Mouse (Mus musculus): ENCODE data around the gene Ccser1. TPM values are rescaled to one million over a fixed set of nuclear protein-coding genes. Genes with fewer than 3 reads are reported as not detected.

Ccser1 gene
- polyA plus RNA-seq, 1 experiment from 2014 or later, result 5.0 TPM

GRCm38 (mm10) chr6:61515310-61515709, 335.2 kb downstream of the Ccser1 start:
- Histone ChIP-seq H3K9ac (no peak overlapping the region), H3K4me2 (replicated peaks) (no peak overlapping the region), H3K27ac (no peak overlapping the region), H3K4me1 (no peaks in the 10 kb centered on the region), H3K36me3 (no peaks in the 10 kb centered on the region), H3K4me3 (no peak overlapping the region), H3K27me3 (no peaks in the 10 kb centered on the region), H3K9me3 (no peaks in the 10 kb centered on the region)
- WGBS, result 81% methylated on average over 2 of the region's 2 CpGs
- no peak for ATAC-seq (ENCODE audit: insufficient number of reproducible peaks, insufficient read depth, low FRiP score, low TSS enrichment)

- H3K9ac ChIP-seq, result no peak overlapping the region
- H3K36me3 ChIP-seq, result no peaks in the 10 kb centered on the region
- H3K27me3 ChIP-seq, result no peaks in the 10 kb centered on the region
- ATAC-seq (ENCODE audit: insufficient number of reproducible peaks, insufficient read depth, low FRiP score, low TSS enrichment), result no peak
- WGBS, result 83% methylated on average over 2 of the region's 2 CpGs
- H3K4me3 ChIP-seq, result no peak overlapping the region
- H3K4me1 ChIP-seq, result no peaks in the 10 kb centered on the region
- no peaks in the 10 kb centered on the region for H3K9me3 ChIP-seq
- no peak overlapping the region for H3K4me2 ChIP-seq (replicated peaks)
- H3K27ac ChIP-seq, result no peak overlapping the region
These were observed 341.5 kb downstream of the Ccser1 start for GRCm38 (mm10) chr6:61521587-61521986.

- no peaks in the 10 kb centered on the region for H3K9me3 ChIP-seq
These were observed 342.0 kb downstream of the Ccser1 start for GRCm38 (mm10) chr6:61522108-61522507.

GRCm38 (mm10) chr6:61523748-61524493, 343.8 kb downstream of the Ccser1 start:
- WGBS, result 45% methylated on average over 14 of the region's 14 CpGs
- ATAC-seq (ENCODE audit: insufficient number of reproducible peaks, insufficient read depth, low FRiP score, low TSS enrichment), result no peak
- H3K4me1 ChIP-seq, result no peaks in the 10 kb centered on the region
- H3K36me3 ChIP-seq, result no peaks in the 10 kb centered on the region
- no peaks in the 10 kb centered on the region for H3K27me3 ChIP-seq
- H3K9me3 ChIP-seq, result no peaks in the 10 kb centered on the region
- no peak overlapping the region for H3K9ac ChIP-seq
- H3K4me2 ChIP-seq (replicated peaks), result no peak overlapping the region
- no peak overlapping the region for H3K4me3 ChIP-seq
- H3K27ac ChIP-seq, result no peak overlapping the region

More at GRCm38 (mm10) chr6:61522108-61522507, 342.0 kb downstream of the Ccser1 start:
- Histone ChIP-seq H3K27me3 (no peaks in the 10 kb centered on the region), H3K27ac (no peak overlapping the region), H3K4me1 (no peaks in the 10 kb centered on the region), H3K4me3 (no peak overlapping the region), H3K9ac (no peak overlapping the region), H3K4me2 (replicated peaks) (no peak overlapping the region), H3K36me3 (no peaks in the 10 kb centered on the region)
- no peak for ATAC-seq (ENCODE audit: insufficient number of reproducible peaks, insufficient read depth, low FRiP score, low TSS enrichment)
- 69% methylated on average over 3 of the region's 3 CpGs for WGBS

- Histone ChIP-seq H3K27me3 (no peaks in the 10 kb centered on the region), H3K9me3 (no peaks in the 10 kb centered on the region), H3K27ac (no peak overlapping the region), H3K4me1 (no peaks in the 10 kb centered on the region), H3K4me3 (no peak overlapping the region), H3K9ac (no peak overlapping the region), H3K4me2 (replicated peaks) (no peak overlapping the region), H3K36me3 (no peaks in the 10 kb centered on the region)
- ATAC-seq (ENCODE audit: insufficient number of reproducible peaks, insufficient read depth, low FRiP score, low TSS enrichment), result no peak
These were observed 360.6 kb downstream of the Ccser1 start for GRCm38 (mm10) chr6:61540732-61541131.

GRCm38 (mm10) chr6:61543459-61544044, 363.4 kb downstream of the Ccser1 start:
- H3K36me3 ChIP-seq, result no peaks in the 10 kb centered on the region
- 76% methylated on average over 7 of the region's 7 CpGs for WGBS
- 0 out of 2 replicates have a peak, but pooled peaks have one; percentile 28 for ATAC-seq (ENCODE audit: insufficient number of reproducible peaks, insufficient read depth, low FRiP score, low TSS enrichment)

GRCm38 (mm10) chr6:61567551-61567950, 387.4 kb downstream of the Ccser1 start:
- 73% methylated on average over 2 of the region's 2 CpGs for WGBS
- no peaks in the 10 kb centered on the region for H3K9me3 ChIP-seq
- no peak overlapping the region for H3K27ac ChIP-seq
- ATAC-seq (ENCODE audit: insufficient number of reproducible peaks, insufficient read depth, low FRiP score, low TSS enrichment), result no peak
- H3K4me2 ChIP-seq (replicated peaks), result no peak overlapping the region
- no peak overlapping the region for H3K4me3 ChIP-seq
- H3K36me3 ChIP-seq, result no peaks in the 10 kb centered on the region
- H3K9ac ChIP-seq, result no peak overlapping the region
- H3K27me3 ChIP-seq, result no peaks in the 10 kb centered on the region
- no peaks in the 10 kb centered on the region for H3K4me1 ChIP-seq

More at GRCm38 (mm10) chr6:61543459-61544044, 363.4 kb downstream of the Ccser1 start:
- no peak overlapping the region for H3K9ac ChIP-seq
- H3K9me3 ChIP-seq, result no peaks in the 10 kb centered on the region
- H3K27ac ChIP-seq, result no peak overlapping the region
- no peaks in the 10 kb centered on the region for H3K27me3 ChIP-seq
- no peaks in the 10 kb centered on the region for H3K4me1 ChIP-seq
- H3K4me2 ChIP-seq (replicated peaks), result no peak overlapping the region
- H3K4me3 ChIP-seq, result no peak overlapping the region

- Histone ChIP-seq H3K36me3 (no peaks in the 10 kb centered on the region), H3K27me3 (no peaks in the 10 kb centered on the region), H3K27ac (no peak overlapping the region), H3K4me3 (no peak overlapping the region), H3K4me2 (replicated peaks) (no peak overlapping the region), H3K4me1 (no peaks in the 10 kb centered on the region), H3K9ac (no peak overlapping the region), H3K9me3 (no peaks in the 10 kb centered on the region)
- WGBS, result 86% methylated on average over 8 of the region's 8 CpGs
- no peak for ATAC-seq (ENCODE audit: insufficient number of reproducible peaks, insufficient read depth, low FRiP score, low TSS enrichment)
These were observed 387.8 kb downstream of the Ccser1 start for GRCm38 (mm10) chr6:61567967-61568366.

- Histone ChIP-seq H3K36me3 (no peaks in the 10 kb centered on the region), H3K4me3 (no peak overlapping the region), H3K4me2 (replicated peaks) (no peak overlapping the region), H3K27ac (no peak overlapping the region), H3K4me1 (no peaks in the 10 kb centered on the region), H3K9me3 (no peaks in the 10 kb centered on the region), H3K27me3 (no peaks in the 10 kb centered on the region), H3K9ac (no peak overlapping the region)
- no peak for ATAC-seq (ENCODE audit: insufficient number of reproducible peaks, insufficient read depth, low FRiP score, low TSS enrichment)
These were observed 401.6 kb downstream of the Ccser1 start for GRCm38 (mm10) chr6:61581696-61582095.

GRCm38 (mm10) chr6:61588999-61589398, 408.9 kb downstream of the Ccser1 start:
- H3K27me3 ChIP-seq, result no peaks in the 10 kb centered on the region
- H3K4me2 ChIP-seq (replicated peaks), result no peak overlapping the region
- no peaks in the 10 kb centered on the region for H3K36me3 ChIP-seq
- 84% methylated on average over 2 of the region's 2 CpGs for WGBS
- H3K9ac ChIP-seq, result no peak overlapping the region
- no peak overlapping the region for H3K27ac ChIP-seq
- H3K4me3 ChIP-seq, result no peak overlapping the region
- H3K9me3 ChIP-seq, result no peaks in the 10 kb centered on the region
- ATAC-seq (ENCODE audit: insufficient number of reproducible peaks, insufficient read depth, low FRiP score, low TSS enrichment), result no peak
- no peaks in the 10 kb centered on the region for H3K4me1 ChIP-seq

GRCm38 (mm10) chr6:61601911-61602310, 421.8 kb downstream of the Ccser1 start:
- Histone ChIP-seq H3K4me2 (replicated peaks) (no peak overlapping the region), H3K27me3 (no peaks in the 10 kb centered on the region), H3K27ac (no peak overlapping the region), H3K9me3 (no peaks in the 10 kb centered on the region), H3K4me1 (no peaks in the 10 kb centered on the region), H3K36me3 (no peaks in the 10 kb centered on the region), H3K9ac (no peak overlapping the region), H3K4me3 (no peak overlapping the region)
- 73% methylated on average over 5 of the region's 5 CpGs for WGBS
- no peak for ATAC-seq (ENCODE audit: insufficient number of reproducible peaks, insufficient read depth, low FRiP score, low TSS enrichment)

- Histone ChIP-seq H3K4me2 (replicated peaks) (no peak overlapping the region), H3K4me1 (no peaks in the 10 kb centered on the region), H3K9ac (no peak overlapping the region), H3K27me3 (no peaks in the 10 kb centered on the region), H3K4me3 (no peak overlapping the region), H3K36me3 (no peaks in the 10 kb centered on the region), H3K9me3 (no peaks in the 10 kb centered on the region), H3K27ac (no peak overlapping the region)
- WGBS, result 81% methylated on average over 4 of the region's 4 CpGs
- no peak for ATAC-seq (ENCODE audit: insufficient number of reproducible peaks, insufficient read depth, low FRiP score, low TSS enrichment)
These were observed 434.8 kb downstream of the Ccser1 start for GRCm38 (mm10) chr6:61614920-61615319.

Measured in embryonic facial prominence, embryonic 12.5 days (tissue).